Mouse (Mus musculus): ENCODE measurements around the gene Gzmm. TPM values are rescaled to one million over a fixed set of nuclear protein-coding genes. Genes with fewer than 3 reads are reported as not detected.

The Gzmm gene
- polyA plus RNA-seq, 1 experiment from 2014 or later = 0.13 TPM

DNA sequence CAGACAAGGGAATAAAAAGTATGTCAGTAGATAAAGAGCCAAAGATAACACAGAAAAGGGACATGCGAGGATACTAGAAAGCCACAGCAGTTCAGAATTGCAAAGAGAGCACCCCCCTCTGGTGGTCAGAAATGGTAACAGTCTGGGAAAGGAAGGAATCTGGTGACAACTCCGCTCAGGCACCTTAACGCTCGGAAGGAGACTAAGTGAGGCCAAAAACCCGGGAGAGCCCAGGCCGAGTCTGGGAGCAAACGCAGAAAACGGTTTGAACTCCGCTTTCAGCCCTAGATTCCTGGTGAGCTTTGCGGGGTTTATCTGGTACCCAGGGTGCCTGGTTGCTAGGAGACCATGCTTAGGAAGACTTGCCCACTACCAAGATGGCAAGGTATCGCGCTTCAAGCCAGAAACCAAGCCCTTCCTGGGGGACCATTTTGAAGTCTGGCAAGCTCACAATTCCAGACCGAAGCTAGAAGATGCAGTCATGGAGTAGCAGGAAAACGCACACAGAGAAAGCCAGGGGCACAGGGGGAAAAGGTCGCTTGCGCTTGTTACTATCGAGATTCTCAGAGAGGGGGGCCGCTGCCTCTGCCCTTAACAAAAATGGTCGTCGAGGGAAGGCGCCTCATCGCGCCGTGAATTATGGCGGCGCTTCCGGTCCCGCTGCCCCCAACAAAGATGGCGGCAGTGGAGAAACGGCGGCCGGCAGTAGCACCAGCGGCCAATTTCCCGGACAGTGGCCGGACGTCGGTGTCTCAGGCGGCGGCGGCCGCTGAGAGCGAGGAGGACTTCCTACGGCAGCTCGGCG lies 19.8 kb upstream of the Gzmm start, which contains the start of gene Tpgs1:
Gene Tpgs1 (plus strand): TSS at position 599 of the 805 bp plus-strand sequence.
- Histone ChIP-seq H3K27ac (ENCODE audit: low read depth) (peak within 1 kb of the TSS; percentile 58), H3K9me3 (ENCODE audit: low read length) (no peaks in the 10 kb centered on the region), H3K4me2 (ENCODE audit: low read depth, low read length) (peak within 1 kb of the TSS; percentile 72), H3K36me3 (replicated peaks; ENCODE audit: insufficient read depth, low read length) (0 out of 2 replicates have a peak, but pooled peaks cover 2% of the 10 kb centered on the region), H3K27me3 (ENCODE audit: insufficient read depth, low read length) (no peaks in the 10 kb centered on the region), H3K4me1 (ENCODE audit: insufficient read depth) (peaks cover 13% of the 10 kb centered on the region), H3K4me3 (ENCODE audit: low read depth, low read length) (peak within 1 kb of the TSS; percentile 74), H3K9ac (replicated peaks) (peak within 1 kb of the TSS; percentile 64)
- peak; percentile 89 for ATAC-seq
- TF ChIP-seq CTCF (IDR thresholded peaks at IDR 0.05; ENCODE audit: low read depth) (peak; percentile 93), EP300 (IDR thresholded peaks at IDR 0.05; ENCODE audit: low read depth) (peak; percentile 64; the same call in 1 of the 2 replicates)
- 1% methylated on average over 44 of the region's 45 CpGs for whole genome bisulfite sequencing (ENCODE audit: insufficient replicate concordance)
- peak; percentile 88 for DNase-seq

DNA sequence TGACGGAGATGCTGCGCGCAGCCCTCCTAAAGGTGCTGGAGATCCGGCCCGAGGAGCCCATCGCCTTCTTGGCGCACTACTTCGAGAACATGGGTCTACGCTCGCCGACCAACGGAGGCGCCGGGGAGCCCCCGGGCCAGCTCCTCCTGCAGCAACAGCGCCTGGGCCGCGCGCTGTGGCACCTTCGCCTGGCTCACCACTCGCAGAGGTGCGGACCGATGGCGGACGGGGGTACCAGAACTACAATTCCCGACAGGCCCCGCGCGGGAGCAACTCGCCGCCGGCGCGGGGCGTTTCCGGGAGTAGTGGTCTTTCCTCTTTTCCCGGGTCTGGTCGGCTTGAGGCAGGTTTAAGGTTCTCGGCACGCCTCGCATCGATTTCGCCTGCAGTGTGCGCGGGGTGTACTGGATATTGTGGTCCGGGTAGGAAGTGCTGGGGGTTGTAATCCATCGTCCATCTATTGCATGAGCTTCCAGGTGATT lies 19.2 kb upstream of the Gzmm start:
- Histone ChIP-seq H3K4me1 (ENCODE audit: insufficient read depth) (peaks cover 13% of the 10 kb centered on the region), H3K4me2 (ENCODE audit: low read depth, low read length) (peak overlapping the region; percentile 72), H3K9me3 (ENCODE audit: low read length) (no peaks in the 10 kb centered on the region), H3K36me3 (replicated peaks; ENCODE audit: insufficient read depth, low read length) (0 out of 2 replicates have a peak, but pooled peaks cover 2% of the 10 kb centered on the region), H3K9ac (replicated peaks) (peak overlapping the region; percentile 64), H3K27ac (ENCODE audit: low read depth) (peak overlapping the region; percentile 58), H3K27me3 (ENCODE audit: insufficient read depth, low read length) (no peaks in the 10 kb centered on the region), H3K4me3 (ENCODE audit: low read depth, low read length) (peak overlapping the region; percentile 74)
- WGBS (ENCODE audit: insufficient replicate concordance) = under 1% methylated on average over 47 of the region's 47 CpGs
- peak; percentile 79 for DNase-seq
- ATAC-seq = peak; percentile 39
- TF ChIP-seq EP300 (IDR thresholded peaks at IDR 0.05; ENCODE audit: low read depth) (no peak), CTCF (IDR thresholded peaks at IDR 0.05; ENCODE audit: low read depth) (no peak)

DNA sequence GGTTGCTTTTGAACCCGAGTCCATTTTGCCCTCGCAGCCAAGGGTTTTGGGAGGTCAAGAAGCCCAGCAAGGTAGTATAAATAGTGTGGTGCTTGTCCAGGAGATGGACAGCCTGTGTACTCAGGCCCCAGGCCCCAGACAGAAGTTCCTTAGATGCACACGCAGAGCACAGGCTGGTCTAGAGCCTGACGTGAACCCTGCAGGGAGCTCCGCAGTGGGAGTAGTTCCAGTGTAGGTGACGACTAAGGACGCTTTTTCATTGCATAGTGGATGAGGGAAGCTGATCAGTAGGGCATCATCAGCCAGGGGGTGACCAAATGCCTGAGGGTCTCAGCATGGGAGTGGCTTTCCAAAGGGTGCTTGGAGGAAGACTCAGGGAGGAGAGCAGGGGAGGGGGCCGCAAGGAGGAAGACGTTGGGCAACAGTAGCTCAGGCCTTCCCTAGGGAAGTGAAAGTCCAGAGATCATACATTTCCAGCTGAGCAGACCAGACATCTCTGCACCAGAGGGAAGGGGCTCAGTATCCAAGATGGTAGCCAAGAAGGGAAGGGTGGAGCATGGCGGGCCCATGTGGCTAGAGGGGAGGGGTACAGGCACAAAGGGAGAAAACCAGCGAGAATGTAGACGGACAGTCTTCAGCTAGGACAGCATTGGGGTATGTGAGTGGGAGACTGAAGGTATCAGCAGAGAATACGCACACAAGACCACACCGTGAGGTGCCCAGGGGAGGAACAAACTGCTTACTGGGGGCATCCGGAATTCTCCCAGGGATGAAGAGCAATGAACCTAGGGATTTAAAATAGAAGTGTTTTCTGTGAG lies 18.5 kb upstream of the Gzmm start:
- no peaks in the 10 kb centered on the region for H3K9me3 ChIP-seq (ENCODE audit: low read length)
- H3K4me2 ChIP-seq (ENCODE audit: low read depth, low read length) = peak overlapping the region; percentile 72
- 35% methylated on average over 15 of the region's 15 CpGs for WGBS (ENCODE audit: insufficient replicate concordance)
- H3K9ac ChIP-seq (replicated peaks) = peak overlapping the region; percentile 64
- H3K4me1 ChIP-seq (ENCODE audit: insufficient read depth) = peaks cover 13% of the 10 kb centered on the region
- 0 out of 2 replicates have a peak, but pooled peaks cover 2% of the 10 kb centered on the region for H3K36me3 ChIP-seq (replicated peaks; ENCODE audit: insufficient read depth, low read length)
- ATAC-seq (no peak), DNase-seq (no peak)
- no peak for TF ChIP-seq EP300 (IDR thresholded peaks at IDR 0.05; ENCODE audit: low read depth)
- no peak for TF ChIP-seq CTCF (IDR thresholded peaks at IDR 0.05; ENCODE audit: low read depth)
- peak overlapping the region; percentile 74 for H3K4me3 ChIP-seq (ENCODE audit: low read depth, low read length)
- no peaks in the 10 kb centered on the region for H3K27me3 ChIP-seq (ENCODE audit: insufficient read depth, low read length)
- H3K27ac ChIP-seq (ENCODE audit: low read depth) = peak overlapping the region; percentile 23; the same call in 1 of the 2 replicates

DNA sequence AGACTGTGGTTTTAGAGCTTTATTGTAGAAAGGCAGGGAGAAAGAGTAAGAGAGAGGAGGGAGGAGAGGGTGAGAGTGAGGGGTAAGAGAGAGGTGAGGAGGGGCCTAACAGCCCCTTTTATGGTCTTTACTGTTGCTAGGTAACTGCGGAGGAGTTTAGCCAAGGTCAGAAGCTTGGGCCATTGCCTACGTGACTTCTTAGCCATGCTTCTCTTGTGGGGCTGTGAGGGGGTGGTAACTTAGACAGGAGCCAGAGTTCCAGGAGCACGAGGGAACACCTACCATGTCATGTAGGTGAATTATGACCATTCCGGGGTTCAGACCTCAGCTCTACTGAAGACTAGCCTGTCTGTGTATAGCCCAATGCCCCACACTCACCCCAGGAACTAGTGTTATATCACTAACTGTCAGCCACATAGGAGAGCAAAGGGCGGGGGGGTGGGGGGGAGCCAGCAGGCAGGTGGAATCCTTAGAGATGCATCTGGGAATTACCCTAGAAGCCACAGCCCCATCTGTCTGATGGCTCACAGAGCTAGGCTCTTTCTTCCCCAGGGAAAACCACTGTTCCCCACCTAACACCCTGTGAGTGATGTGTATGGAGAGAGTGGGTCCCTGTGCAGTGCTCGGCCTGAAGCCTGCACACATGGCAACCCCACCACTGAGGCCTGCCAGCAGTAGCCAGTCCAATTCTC lies 17.3 kb upstream of the Gzmm start:
- no peak for DNase-seq
- Histone ChIP-seq H3K27me3 (ENCODE audit: insufficient read depth, low read length) (no peaks in the 10 kb centered on the region), H3K4me1 (ENCODE audit: insufficient read depth) (peaks cover 13% of the 10 kb centered on the region), H3K4me3 (ENCODE audit: low read depth, low read length) (no peak overlapping the region), H3K9me3 (ENCODE audit: low read length) (no peaks in the 10 kb centered on the region), H3K9ac (replicated peaks) (no peak overlapping the region), H3K36me3 (replicated peaks; ENCODE audit: insufficient read depth, low read length) (0 out of 2 replicates have a peak, but pooled peaks cover 2% of the 10 kb centered on the region), H3K27ac (ENCODE audit: low read depth) (no peak overlapping the region), H3K4me2 (ENCODE audit: low read depth, low read length) (no peak overlapping the region)
- ATAC-seq = no peak
- TF ChIP-seq CTCF (IDR thresholded peaks at IDR 0.05; ENCODE audit: low read depth) = no peak
- WGBS (ENCODE audit: insufficient replicate concordance) = 71% methylated on average over 6 of the region's 6 CpGs

DNA sequence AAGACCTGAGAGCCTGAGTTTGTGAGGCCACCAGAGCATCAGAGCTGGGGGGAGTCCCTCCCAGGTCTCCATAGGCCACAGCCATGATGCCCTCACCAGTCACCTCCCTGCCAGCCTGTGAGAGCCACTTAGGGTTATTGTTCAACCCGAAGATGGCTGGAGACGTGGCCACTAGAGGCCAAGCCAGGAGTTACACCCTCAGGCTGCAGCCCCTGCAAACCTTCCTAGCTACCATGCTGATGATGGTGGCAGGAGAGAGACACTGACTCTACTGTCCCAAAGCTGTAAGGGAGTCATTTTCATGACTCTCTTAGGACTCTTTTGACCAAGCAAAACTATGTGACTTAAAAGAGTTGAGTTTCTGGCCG lies 16.7 kb upstream of the Gzmm start:
- ATAC-seq (no peak), DNase-seq (no peak)
- Histone ChIP-seq H3K27me3 (ENCODE audit: insufficient read depth, low read length) (no peaks in the 10 kb centered on the region), H3K27ac (ENCODE audit: low read depth) (no peak overlapping the region), H3K4me3 (ENCODE audit: low read depth, low read length) (no peak overlapping the region), H3K4me1 (ENCODE audit: insufficient read depth) (peaks cover 13% of the 10 kb centered on the region), H3K4me2 (ENCODE audit: low read depth, low read length) (no peak overlapping the region), H3K36me3 (replicated peaks; ENCODE audit: insufficient read depth, low read length) (0 out of 2 replicates have a peak, but pooled peaks cover 2% of the 10 kb centered on the region), H3K9ac (replicated peaks) (no peak overlapping the region), H3K9me3 (ENCODE audit: low read length) (no peaks in the 10 kb centered on the region)
- WGBS (ENCODE audit: insufficient replicate concordance) = 60% methylated on average over 3 of the region's 3 CpGs
- TF ChIP-seq CTCF (IDR thresholded peaks at IDR 0.05; ENCODE audit: low read depth) = peak; percentile 21; the same call in 1 of the 2 replicates
- TF ChIP-seq EP300 (IDR thresholded peaks at IDR 0.05; ENCODE audit: low read depth) = no peak
